Mouse (Mus musculus) bone marrow macrophage, adult 2 months (primary cell): Measurements from ENCODE around the gene Cchcr1.

ENCODE experiments used
- CTCF ChIP-seq: IDR thresholded peaks from 2 replicates; pipeline ENCODE4 v1.5.1; 2012; ENCODE audit warnings: low read depth, mild to moderate bottlenecking, low read length, moderate library complexity
- POLR2A ChIP-seq: IDR thresholded peaks from 2 replicates; pipeline ENCODE4 v1.6.1; 2012; ENCODE audit warnings: mild to moderate bottlenecking, low read depth, low read length, borderline replicate concordance

DNA sequence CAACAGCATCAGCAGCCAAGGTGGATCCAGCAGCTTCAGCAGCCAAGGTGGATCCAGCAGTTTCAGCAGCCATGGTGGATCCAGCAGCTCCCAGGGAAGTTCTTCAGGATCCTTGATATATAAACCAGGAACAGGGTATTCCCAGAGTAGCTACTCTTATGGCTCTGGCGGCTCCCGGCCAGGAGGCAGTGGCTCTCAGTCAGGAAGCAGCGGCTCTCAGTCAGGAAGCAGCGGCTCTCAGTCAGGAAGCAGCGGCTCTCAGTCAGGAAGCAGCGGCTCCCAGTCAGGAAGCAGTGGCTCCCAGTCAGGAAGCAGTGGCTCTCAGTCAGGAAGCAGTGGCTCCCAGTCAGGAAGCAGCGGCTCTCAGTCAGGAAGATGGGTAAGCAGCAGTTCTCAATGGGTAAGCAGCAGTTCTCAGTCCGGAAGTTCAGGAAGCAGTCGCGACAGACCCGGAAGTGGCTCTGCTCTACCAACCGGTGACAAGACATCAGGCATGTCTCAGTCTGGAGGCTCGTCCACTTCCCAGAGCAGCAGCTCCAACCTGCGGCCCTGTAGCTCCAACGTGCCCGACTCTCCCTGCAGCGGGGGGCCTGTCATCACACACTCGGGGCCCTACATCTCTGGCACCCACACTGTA, 38.0 kb downstream of the Cchcr1 start:
- TF ChIP-seq CTCF = no peak
- no peak for TF ChIP-seq POLR2A
